Mouse (Mus musculus): ENCODE measurements around the gene Hoxd9.
A peak's percentile ranks its signal among the peaks of the same experiment; 100 is the strongest.

Hoxd9 gene

DNA sequence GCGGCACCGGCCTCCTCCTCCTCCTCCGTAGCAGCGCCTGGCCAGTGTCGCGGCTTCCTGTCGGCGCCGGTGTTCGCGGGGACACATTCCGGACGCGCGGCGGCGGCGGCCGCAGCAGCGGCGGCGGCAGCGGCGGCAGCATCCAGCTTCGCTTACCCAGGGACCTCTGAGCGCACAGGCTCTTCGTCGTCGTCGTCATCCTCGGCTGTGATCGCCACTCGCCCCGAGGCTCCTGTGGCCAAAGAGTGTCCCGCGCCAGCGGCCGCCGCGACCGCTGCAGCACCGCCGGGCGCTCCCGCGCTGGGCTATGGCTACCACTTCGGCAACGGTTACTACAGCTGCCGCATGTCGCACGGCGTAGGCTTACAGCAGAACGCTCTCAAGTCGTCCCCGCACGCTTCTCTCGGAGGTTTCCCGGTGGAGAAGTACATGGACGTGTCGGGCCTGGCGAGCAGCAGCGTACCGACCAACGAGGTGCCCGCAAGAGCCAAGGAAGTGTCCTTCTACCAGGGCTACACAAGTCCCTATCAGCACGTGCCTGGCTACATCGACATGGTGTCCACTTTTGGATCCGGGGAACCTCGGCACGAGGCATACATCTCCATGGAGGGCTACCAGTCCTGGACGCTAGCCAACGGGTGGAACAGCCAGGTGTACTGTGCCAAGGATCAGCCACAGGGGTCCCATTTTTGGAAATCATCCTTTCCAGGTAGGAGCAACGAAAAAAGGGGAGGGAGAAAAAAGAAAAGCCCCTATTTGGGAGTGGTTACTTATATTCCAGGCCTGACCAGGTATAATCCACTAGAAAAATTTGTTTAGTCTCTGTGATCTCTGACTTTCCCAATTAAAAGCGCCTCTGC lies 28.9 kb upstream of the Hoxd9 start:
- DNase-seq (ENCODE audit: low read depth, low spot score) = peak; percentile 71

DNA sequence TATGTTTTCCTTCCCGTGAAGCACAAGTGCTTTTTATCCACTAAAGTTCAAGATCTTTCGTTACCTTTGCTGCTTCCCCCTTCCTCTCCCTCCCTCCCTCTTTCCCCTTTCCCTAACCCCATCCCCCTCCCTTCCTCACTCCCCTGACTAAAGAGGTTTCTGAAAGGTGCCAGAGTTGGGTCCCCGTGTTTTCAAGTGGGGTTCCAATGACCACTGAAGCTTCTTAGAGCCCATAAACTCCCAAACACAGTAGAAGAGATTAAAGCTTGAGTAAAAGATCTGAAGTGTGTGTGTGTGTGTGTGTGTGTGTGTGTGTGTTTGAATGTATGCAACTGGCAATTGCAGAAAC lies 28.3 kb upstream of the Hoxd9 start:
- DNase-seq (ENCODE audit: low read depth, low spot score) = peak; percentile 39

DNA sequence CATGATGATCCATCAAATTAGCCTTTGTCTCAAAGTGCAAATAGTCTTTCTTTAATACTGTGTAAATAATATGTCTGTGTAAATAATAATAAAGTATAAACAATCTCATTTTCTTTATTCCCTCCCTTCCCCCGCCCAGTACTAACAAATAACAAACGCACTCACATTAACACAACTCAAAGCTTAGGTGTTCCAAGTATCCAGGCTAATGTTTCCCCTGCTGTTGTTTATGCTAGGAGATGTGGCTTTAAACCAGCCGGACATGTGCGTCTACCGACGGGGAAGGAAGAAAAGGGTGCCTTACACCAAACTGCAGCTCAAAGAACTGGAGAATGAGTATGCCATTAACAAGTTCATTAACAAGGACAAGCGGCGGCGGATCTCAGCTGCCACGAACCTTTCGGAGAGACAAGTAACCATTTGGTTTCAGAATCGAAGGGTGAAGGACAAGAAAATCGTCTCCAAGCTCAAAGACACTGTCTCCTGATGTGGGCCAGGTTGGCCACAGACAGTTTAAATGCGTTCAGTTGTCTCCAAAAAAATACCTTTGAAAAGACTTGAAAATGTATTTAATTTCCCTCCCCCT lies 27.8 kb upstream of the Hoxd9 start:
- peak; percentile 48 for DNase-seq (ENCODE audit: low read depth, low spot score)

DNA sequence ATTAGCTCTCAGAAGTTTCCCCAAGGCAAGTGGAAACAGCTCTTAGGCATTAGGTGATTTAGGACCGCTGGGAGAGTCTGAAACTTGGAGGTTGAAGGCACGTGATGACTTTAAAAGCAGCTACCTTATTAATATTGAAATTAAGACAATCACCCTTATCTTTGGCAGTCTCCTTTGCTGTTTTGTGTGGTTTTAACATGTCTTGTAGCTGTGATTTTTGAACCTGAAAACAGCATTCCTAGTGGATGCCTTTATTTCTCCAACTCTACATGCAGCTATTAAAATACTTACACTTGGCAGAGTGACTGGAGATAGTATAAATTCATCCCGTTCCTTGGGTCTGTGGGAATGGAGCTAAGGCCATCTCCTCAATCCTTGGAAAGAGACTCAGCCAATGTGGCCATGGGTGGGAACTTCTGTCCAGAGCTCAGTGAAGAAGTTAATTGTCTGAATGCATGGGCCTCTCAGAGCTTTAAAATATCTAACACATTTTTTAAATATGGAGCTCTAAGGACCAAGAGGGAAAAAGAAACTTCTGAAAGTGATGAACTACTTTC lies 26.8 kb upstream of the Hoxd9 start:
- DNase-seq (ENCODE audit: low read depth, low spot score) = no peak

DNA sequence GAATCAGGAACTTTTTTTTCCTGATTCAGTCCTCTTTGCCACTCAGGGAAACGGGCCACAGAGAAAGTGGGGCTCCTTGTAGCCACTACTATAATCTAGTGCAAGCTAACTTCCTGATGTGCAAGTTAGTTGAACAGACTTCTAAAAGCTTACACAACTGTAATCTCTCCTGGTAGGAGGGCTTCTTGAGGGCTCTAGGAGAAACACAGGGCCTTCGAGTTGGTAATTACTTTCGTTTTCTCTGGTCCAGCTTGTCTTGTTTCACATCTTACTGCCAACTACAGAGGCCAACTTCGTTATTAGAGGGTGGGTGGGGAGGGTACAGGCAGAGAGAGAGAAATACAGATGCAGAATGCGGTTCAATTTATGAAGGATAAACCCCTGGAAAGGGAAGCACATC lies 25.7 kb upstream of the Hoxd9 start:
- DNase-seq (ENCODE audit: low read depth, low spot score) = no peak

DNA sequence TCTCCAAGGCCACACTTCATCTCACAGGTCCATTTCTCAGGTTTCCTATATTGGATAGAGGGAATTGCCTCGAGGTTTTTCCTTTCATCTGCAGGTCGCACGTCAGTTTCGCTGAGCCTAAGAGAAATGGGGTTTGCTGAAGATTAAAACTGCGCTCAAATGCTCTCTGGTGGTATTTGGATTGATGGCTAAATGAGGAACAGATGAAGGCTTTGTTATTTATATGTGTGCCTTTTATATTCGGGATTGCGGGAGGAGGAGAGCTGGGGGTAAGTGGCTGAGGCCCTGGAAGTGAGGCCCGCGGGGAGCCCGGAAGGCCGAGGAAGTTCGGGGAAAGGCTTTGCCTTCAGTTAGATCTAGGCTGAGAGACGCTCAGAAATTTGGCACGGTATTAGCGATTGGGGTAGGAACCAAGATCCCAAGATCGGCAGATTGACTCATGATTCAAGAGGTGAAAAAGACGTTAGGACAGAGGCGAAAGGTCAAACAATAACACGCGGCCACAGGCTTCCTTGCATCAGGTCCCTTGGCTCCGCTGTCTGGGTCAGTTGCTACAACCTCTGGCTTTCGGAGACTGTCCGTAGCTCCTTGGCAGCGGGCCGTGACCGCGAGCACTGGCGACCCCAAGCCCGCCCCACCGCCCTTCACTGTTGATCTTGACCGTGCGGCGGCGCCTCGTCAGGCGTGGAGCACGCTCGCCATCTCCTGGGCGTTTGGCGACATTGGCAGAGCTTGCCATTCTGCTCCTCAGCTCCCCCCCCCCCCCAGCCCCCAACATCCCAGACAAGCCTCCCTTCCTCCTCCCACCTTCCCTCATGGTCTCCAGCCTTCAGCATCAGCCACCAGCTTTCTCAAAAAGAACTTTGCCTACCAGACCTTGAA lies 24.8 kb upstream of the Hoxd9 start:
- DNase-seq (ENCODE audit: low read depth, low spot score) = peak; percentile 90

DNA sequence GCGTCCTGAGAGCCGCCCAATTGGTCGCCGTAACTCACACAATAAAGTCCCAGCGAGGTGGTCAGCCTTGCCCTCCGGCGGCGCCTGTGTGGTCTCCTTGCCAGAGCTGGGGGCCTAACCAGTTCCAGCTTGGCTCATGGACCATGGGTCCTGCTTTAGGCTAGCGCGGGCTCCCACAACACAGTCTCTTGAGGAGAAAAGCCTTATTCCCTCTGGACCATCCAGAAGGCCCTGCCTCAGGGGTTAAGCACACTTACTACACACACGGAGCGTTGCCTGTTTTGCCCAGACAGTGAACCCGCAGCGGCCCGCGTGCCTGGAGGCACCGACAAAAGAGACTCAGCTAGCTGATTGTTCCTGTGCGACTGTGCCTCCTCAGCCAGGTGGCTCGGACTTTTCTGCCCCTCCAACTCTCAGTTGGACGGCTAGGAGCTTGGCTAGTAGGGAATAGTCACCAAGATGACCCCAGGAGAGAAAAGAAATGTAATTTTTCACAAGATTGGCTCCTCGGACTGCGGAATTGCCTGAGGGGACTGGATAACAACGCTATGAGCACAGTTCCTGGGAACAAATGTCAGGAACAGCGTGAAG lies 23.6 kb upstream of the Hoxd9 start:
- peak; percentile 38 for DNase-seq (ENCODE audit: low read depth, low spot score)

DNA sequence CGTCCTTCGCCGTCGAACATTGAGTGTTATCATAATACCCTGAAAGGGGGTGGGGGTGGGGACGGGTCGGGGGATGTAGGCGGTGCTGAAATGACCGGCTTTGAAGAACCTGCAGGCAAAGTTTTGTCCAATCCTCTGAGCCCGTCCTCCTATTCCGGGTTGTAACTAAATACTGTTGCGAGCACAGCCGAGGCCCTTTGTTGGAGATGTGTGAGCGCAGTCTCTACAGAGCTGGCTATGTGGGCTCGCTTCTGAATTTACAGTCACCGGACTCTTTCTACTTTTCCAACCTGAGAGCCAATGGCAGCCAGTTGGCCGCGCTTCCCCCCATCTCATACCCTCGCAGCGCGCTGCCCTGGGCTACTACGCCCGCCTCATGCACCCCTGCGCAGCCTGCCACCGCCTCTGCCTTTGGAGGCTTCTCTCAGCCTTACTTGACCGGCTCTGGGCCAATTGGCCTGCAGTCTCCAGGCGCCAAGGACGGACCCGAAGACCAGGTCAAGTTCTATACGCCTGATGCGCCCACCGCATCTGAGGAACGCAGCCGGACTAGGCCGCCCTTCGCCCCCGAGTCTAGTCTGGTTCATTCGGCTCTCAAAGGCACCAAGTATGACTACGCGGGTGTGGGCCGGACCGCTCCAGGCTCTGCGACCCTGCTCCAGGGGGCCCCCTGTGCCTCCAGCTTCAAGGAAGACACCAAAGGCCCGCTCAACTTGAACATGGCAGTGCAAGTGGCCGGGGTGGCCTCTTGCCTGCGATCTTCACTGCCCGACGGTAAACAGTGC lies 22.5 kb upstream of the Hoxd9 start, which contains the start of gene Hoxd12:
Hoxd12 (plus strand) TSS at position 133 of the 785 bp plus-strand sequence.
- DNase-seq (ENCODE audit: low read depth, low spot score) = peak; percentile 47

DNA sequence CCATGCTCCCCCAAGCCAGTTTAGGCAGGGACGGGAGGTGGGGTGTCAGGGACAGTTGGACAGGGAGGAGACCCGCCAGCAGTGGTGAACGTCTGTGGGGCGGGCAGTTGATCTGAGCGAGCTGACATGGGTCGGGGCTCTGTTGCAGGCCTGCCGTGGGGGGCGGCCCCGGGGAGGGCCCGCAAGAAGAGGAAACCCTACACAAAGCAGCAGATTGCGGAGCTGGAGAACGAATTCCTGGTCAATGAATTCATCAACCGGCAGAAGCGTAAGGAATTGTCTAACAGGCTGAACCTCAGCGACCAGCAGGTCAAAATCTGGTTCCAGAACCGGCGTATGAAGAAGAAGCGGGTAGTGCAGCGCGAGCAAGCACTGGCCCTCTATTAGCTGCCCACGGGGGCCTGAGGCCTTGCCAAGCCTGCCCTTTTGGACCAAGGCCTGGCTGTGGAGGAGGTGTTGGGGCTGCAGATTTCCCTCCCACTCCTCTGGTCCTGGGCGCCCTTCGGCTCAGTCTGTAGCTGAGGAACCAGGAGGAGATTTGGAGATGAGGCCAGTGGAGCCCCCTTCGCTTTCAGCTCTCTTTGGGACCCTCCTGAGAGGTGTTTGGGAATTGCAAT lies 21.8 kb upstream of the Hoxd9 start:
- DNase-seq (ENCODE audit: low read depth, low spot score) = no peak

DNA sequence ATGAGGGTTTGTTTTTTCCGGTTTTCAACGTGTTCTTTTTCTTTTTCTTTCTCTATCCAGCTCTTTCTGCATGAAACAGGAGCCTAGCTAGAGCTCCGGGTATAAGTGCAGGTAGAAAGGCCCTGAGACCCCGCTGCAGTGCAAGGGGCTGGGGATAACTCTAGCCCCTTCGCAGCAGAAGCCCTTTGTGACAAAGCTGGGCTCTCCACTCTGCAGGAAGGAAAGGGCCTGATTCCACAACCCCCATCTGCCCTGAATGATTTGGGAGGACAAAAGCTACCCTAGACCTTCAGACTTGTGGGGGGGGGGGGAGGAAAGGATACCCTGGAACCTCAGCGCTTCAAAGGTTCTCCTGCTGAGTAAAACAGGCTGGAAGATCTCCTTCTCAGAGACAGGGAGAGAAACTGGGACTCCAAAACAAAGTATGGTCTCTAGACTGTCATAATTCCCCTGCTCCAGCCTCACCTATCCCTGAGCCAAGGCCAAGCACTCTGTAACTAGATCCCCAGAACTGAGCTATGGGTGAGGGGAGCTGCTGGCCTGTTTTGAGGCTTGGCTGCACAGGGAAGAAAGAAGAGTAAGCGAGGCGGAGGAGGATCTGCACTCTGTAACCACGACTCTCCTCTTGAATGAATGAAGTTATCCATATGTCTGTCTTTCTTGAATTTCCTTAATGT lies 21.0 kb upstream of the Hoxd9 start:
- DNase-seq (ENCODE audit: low read depth, low spot score) = no peak

DNA sequence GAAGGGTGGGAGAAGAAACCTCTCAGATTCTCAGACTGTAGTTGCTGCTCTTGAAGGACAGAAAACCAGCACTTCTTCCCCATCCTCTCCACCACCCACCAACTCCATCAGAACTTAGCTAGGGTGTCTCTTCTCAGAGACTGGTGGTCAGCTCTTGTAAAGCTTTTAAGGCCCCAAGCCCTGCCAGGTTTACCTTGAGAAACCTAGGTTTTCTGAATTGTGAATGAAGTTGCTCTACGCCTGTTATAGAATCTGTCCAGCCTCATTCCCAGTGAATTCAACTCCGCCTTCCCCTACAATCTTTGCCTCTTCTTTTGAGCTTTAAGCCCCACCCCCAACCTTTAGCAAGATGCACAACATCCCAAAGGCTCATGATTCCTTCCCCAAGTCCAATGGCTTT lies 20.4 kb upstream of the Hoxd9 start:
- no peak for DNase-seq (ENCODE audit: low read depth, low spot score)

DNA sequence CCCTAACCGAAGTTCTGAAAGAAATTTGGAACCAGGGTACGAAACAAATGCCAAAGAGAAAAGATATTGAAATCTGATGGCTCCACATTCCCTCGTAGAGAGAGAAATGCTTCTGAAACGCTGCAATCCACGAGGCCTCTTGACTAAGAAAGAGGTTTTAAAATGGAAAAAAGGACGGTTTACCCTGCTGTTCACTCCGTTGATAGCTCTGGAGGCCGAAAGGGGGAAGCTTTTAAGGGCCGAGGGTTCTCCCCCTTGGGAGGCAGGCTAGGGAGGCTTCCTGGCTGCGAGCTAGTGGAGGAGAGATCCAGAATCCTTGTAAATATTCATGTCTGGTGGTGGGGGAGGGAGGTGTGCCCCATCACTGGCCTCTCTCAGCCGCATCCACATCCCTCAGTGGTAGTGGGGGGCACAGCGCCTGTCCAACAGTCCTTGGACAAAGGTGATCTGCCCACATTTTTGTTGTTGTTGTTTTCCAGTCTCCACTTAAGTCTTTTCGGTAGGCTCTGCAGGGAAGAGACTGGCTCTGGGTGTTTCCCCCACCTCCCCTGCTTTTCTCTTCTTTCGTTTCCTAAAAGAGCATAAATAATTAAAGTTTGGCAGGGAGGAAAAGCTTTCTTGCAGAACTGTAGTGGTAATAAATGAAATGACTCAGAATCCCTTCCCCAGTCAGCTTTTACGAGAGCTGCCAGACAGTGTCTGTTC lies 18.5 kb upstream of the Hoxd9 start, which contains the start of gene Hoxd11:
Hoxd11 (plus strand) TSS at position 667 of the 705 bp plus-strand sequence.
- DNase-seq (ENCODE audit: low read depth, low spot score) = peak; percentile 46

DNA sequence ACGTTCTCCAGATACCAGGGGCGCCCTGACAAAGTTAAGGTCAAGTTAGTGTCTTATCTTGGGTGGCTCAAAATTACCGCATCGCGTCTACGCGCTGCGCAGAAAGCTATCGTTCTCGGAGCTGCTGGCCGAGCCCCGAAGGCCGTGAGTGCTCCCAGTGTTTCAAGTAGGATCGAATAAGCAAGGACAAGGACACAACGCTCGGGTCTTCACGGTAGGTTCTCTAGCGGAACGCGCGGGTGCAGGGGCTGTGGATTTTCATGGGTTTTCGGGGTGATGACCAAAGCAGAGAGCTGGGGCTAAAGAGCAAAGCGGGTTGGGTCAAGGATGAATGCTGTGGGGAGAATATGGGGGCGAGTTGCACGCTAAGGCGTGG lies 17.9 kb upstream of the Hoxd9 start:
- DNase-seq (ENCODE audit: low read depth, low spot score) = peak; percentile 55

DNA sequence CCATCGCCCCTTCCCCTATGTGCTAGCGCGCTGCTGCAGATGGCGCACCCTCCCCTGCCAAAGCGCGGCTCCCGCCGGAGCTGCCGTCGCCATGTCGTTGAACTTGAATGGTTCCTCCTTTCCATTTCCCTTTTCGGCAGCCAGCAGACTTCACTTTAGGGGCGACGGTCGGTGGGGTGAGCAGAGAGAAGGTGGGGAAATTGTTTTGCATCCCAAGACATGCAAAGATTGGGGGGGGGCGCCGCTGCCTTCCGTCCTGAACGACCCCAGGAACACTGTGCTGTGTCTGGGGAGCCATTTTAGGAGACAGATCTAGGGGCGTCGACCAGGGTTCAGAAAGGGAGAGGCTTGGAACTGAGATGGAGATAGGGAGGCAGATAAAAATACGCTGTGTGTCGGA lies 17.5 kb upstream of the Hoxd9 start:
- peak; percentile 66 for DNase-seq (ENCODE audit: low read depth, low spot score)

DNA sequence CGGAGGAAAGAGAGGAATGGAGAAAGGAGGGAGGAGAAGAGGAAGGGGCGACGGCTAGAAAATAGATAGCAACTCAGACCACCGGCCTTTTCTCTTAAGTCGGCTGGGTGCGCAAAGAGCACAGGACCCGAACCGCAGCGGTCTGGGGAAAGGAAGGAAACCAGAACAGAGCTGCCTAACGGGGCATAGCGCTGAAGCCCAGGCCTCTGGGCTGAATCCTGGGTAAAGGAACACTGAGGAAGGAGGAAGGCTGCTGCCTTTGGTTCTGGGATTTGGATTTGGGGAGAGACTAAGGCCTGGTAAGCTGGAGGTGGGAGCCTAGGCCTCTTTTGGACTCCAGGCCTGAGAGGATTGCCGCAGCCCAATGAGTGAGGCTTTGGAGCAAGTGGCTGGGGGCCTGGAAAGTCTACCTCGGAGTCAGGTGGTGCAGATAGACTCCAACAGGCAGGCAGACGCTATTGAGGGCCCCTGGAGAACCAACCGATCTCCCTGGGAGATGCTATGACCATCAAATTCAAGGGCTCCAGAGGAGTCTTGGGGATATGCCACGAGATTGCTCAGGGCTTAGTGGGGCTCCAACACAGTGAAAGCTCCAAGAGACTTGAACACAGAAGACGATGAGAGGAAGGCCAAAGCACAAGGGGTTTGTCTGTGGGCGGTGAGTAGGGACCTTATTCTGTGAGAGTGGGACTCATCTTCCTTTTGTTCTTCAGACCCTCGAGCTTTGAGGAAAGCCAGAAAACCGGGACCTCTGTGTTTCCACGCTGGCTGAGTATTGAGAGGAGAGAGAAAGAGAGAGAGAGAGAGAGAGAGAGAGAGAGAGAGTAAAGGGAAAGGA lies 16.7 kb upstream of the Hoxd9 start:
- peak; percentile 56 for DNase-seq (ENCODE audit: low read depth, low spot score)

DNA sequence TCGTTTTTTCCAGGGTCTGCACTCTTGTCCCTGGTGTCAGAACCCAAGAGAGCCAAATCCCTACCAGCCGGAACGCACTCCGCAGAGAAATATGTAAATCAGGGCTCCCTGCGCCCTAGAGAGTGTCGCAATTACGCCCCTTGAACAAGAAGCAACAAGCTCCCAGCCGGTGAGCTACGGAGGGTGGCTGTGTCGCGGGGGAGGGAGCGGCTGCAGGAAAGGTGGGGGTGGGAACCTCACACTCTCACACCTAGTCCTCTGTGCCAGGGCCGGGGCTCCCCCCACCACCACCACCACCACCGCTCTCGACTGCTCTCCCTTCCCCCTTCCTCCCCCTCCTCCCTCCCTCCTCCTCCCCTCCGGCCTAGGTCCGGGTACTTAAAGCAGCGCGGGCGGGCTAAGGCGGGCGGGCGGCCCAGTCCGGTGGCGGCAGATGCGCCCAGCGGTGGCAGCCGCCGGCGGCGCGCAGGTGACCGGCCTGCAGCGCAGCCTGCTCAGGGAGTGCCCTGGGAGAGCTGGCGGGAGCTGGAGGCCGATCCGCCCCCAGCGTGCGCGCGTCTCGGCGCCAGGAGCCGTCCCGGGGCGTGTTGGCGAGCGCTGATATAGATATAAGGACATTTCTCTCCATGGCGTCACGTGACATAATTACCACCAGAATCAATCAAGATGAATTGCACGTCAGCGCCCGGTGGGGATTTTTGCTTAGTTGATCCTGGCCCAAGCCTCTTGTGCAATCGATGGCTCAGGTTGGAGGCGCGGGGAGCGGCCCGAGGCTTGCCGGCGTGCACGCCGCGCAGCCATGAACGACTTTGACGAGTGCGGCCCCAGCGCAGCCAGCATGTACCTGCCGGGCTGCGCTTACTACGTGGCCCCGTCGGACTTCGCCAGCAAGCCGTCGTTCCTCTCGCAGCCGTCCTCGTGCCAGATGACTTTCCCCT lies 15.7 kb upstream of the Hoxd9 start:
- DNase-seq (ENCODE audit: low read depth, low spot score) = peak; percentile 80

DNA sequence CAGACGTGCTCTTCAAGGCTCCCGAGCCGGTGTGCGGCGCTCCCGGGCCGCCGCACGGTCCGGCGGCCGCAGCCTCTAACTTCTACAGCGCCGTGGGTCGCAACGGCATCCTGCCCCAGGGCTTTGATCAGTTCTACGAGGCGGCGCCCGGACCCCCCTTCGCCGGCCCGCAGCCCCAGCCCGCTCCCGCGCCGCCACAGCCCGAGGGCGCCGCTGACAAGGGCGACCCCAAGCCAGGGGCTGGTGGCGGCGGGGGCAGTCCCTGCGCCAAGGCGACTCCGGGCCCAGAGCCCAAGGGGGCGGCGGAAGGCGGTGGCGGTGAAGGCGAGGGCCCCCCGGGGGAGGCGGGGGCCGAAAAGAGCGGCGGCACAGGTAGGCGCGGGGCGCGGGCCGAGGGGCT lies 14.7 kb upstream of the Hoxd9 start:
- DNase-seq (ENCODE audit: low read depth, low spot score) = peak; percentile 47
